Mouse (Mus musculus): ENCODE measurements around the gene Tbl1xr1. TPM values are rescaled to one million over a fixed set of nuclear protein-coding genes. Genes with fewer than 3 reads are reported as not detected.

The Tbl1xr1 gene
- polyA plus RNA-seq, 1 experiment from 2014 or later: 10.7 TPM

DNA sequence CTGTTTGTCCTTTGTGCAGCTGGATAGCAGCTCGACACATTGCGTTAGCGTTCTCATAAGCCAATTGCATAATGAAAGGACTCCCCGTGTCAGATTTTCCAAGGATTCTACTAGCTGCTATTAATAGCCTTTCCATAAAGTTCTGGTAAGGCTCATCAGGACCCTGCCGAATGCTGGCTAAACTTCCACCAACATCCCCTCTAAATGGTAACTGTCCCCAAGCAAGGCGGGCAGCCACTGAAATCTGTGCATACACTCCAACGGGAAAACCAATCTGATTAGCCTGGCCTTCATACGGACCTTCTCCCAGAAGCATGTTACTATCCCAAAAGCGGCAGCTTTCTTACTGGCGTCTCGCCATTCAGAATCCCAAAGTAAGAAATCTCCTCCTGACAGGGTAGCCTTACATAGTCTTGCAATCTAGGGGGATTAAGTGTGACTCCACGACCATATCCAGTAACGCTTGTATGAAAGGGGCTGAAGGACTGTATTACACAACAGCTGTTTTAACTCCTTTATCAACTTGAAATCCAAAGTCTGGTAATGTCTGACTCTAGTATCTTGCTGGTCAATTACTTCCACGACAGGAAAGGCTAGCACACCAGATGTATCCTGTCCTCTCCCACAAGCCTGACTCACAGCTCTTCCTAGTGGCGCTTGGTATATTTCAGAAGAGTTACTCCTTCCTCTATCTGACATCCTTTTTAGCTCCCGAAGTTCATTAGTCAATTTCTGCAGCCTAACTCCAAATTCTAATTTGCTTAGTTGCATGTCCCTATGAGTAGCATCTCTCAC is 161.9 kb downstream of the Tbl1xr1 start:
- Histone ChIP-seq H3K4me1 (replicated peaks; ENCODE audit: insufficient read depth, low read length) (no peaks in the 10 kb centered on the region), H3K9me3 (replicated peaks; ENCODE audit: low read length) (no peaks in the 10 kb centered on the region), H3K4me2 (ENCODE audit: low read length) (no peak overlapping the region), H3K27me3 (ENCODE audit: insufficient read depth, low read length) (no peaks in the 10 kb centered on the region), H3K36me3 (ENCODE audit: insufficient read depth, low read length) (no peaks in the 10 kb centered on the region), H3K27ac (no peak overlapping the region), H3K4me3 (replicated peaks; ENCODE audit: low read depth, low read length) (no peak overlapping the region), H3K9ac (ENCODE audit: low read depth, low read length) (no peak overlapping the region)
- no peak for TF ChIP-seq CTCF (IDR thresholded peaks at IDR 0.05; ENCODE audit: low read depth)
- DNase-seq (ENCODE audit: low spot score): peak; percentile 41
- ATAC-seq (replicated peaks; ENCODE audit: low FRiP score, low read depth): no peak
- WGBS: 81% methylated on average over 16 of the region's 16 CpGs
